Mouse (Mus musculus) hindbrain, embryonic 15.5 days (tissue): ENCODE measurements at regions not wholly inside any gene's neighbourhood (a gene's known extent, or its start where the extent isn't known, plus 50 kb on each side); places are given as distances from the start of the nearest gene placed in this dataset.

Experiments
- ATAC-seq: fragments of 200-750 bp; cut with Nextera tagmentation; 2 replicates; pipeline ENCODE4 v1.8.0; 2017; ENCODE audit warnings: low read depth, moderate number of reproducible peaks, moderate TSS enrichment; ENCODE audit not compliant: low FRiP score
- H3K27ac ChIP-seq: fragments of 300-500 bp; sonication (generic); replicated peaks from 2 replicates; pipeline ENCODE4 v1.5.1; 2015; ENCODE audit warnings: mild to moderate bottlenecking, inconsistent platforms
- H3K27me3 ChIP-seq: fragments of 300-500 bp; sonication (generic); 2 replicates; pipeline ENCODE4 v1.6.1; 2015; ENCODE audit warnings: control low read depth, inconsistent platforms
- H3K36me3 ChIP-seq: fragments of 300-500 bp; sonication (generic); 2 replicates; pipeline ENCODE4 v1.6.1; 2015; ENCODE audit warnings: control low read depth, inconsistent platforms
- H3K4me1 ChIP-seq: fragments of 300-500 bp; sonication (generic); replicated peaks from 2 replicates; pipeline ENCODE4 v1.6.1; 2015; ENCODE audit warnings: control low read depth, inconsistent platforms
- H3K4me2 ChIP-seq: fragments of 300-500 bp; sonication (generic); 2 replicates; pipeline ENCODE4 v1.6.1; 2015; ENCODE audit warnings: moderate library complexity, mild to moderate bottlenecking, inconsistent platforms
- H3K4me3 ChIP-seq: fragments of 300-500 bp; sonication (generic); 2 replicates; pipeline ENCODE4 v1.5.1; 2015; ENCODE audit warnings: mild to moderate bottlenecking, inconsistent platforms
- H3K9ac ChIP-seq: fragments of 300-500 bp; sonication (generic); 2 replicates; pipeline ENCODE4 v1.6.1; 2015; ENCODE audit warnings: inconsistent platforms
- H3K9me3 ChIP-seq: fragments of 300-500 bp; sonication (generic); 2 replicates; pipeline ENCODE4 v1.6.1; 2016; ENCODE audit warnings: control low read depth, inconsistent platforms
- WGBS: fragments of 180-500 bp; shearing (Covaris S2); methylation state at CpG from one replicate; pipeline ENCODE4 v1.1.7; 2015; 5-methylcytosine and 5-hydroxymethylcytosine counted together

DNA sequence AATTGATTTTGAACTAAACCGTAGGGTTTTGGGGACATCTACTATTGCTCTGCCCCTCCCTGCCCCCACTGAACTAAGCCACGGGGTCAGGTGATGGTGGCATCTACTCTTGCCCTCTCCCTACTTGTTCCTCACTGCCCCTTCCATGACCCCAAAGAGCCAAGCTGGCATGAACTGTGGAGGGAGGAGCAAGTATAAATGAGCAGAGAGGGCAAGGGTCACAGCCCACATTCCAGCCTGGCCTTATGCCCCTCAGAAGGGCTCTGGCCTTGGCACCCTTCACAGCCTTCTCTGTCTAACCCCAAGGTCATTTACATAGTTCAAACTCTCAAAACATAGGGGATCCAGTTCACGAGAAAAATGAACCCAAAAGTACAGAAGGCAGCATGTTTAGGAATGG is 61.3 kb upstream of the Cldn5 start:
- Histone ChIP-seq H3K4me2 (no peak overlapping the region), H3K4me3 (no peak overlapping the region), H3K4me1 (no peaks in the 10 kb centered on the region), H3K9ac (no peak overlapping the region), H3K36me3 (no peaks in the 10 kb centered on the region), H3K27me3 (no peaks in the 10 kb centered on the region), H3K27ac (no peak overlapping the region), H3K9me3 (no peaks in the 10 kb centered on the region)
- 72% methylated on average over 3 of the region's 3 CpGs for WGBS
- ATAC-seq = no peak

DNA sequence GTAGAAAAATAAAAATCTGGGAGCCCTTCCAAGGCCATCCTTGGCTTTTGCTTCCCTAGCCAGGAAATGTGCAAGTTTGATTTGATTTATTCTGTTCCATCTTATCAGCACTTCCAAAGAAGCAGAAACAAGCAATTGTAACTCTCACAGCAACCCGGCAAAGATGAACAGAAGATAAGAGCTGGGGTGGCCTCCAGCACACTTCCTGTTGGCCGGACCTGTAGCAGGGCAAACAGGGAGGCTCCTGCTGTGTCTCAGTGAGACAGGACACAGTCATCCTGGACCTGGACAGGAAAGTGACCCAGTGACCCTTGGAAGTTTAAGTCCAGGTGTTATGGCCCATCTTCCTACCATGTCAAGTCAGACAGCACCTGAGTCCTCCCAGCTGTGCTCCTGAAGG is 58.6 kb upstream of the Cldn5 start:
- Histone ChIP-seq H3K36me3 (no peaks in the 10 kb centered on the region), H3K4me2 (no peak overlapping the region), H3K27me3 (no peaks in the 10 kb centered on the region), H3K9me3 (no peaks in the 10 kb centered on the region), H3K4me1 (no peaks in the 10 kb centered on the region), H3K9ac (no peak overlapping the region), H3K4me3 (no peak overlapping the region), H3K27ac (no peak overlapping the region)
- ATAC-seq = no peak
- 73% methylated on average over 2 of the region's 2 CpGs for WGBS

DNA sequence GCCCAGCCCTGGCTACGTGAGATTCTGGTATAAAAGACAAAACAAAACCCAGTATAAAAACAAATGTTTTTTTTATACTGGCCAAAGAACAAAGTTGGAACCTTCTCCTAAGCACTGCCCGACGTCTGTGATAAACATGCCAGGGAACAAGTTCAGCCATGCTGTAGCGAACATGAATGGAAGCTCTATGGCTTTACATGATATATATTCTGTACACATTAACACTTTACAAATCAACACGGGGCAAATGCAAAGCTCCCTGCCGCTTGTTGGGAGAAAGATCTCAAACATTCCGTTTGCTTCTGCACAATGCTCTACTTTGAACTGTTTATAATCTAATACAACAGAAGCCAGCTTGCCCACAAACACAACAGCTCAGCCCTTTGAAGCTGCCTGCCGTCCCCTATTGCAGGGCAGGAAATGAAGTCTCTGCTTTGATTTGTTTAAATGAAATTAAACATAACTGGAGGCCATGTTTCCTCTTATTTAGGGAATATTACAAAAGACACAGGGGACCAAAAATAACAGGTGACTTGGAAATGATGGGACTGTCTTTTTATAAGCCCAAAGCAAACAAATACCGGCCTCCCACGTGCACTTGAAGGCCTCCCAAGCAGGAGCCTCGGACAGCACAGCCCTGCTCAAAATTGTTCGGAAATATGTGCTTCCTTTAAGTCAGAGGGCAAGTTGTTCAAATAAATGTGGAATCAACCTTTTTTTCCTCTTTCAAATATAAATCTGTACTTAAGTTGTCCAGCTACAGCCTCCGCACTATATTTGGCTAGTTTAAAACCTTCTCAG is 56.0 kb upstream of the Cldn5 start:
- no peak for ATAC-seq
- Histone ChIP-seq H3K4me2 (no peak overlapping the region), H3K4me3 (no peak overlapping the region), H3K27me3 (no peaks in the 10 kb centered on the region), H3K36me3 (no peaks in the 10 kb centered on the region), H3K27ac (peak overlapping the region; percentile 48; the same call in 1 of the 2 replicates), H3K9me3 (no peaks in the 10 kb centered on the region), H3K4me1 (no peaks in the 10 kb centered on the region), H3K9ac (no peak overlapping the region)
- WGBS = 61% methylated on average over 13 of the region's 13 CpGs

DNA sequence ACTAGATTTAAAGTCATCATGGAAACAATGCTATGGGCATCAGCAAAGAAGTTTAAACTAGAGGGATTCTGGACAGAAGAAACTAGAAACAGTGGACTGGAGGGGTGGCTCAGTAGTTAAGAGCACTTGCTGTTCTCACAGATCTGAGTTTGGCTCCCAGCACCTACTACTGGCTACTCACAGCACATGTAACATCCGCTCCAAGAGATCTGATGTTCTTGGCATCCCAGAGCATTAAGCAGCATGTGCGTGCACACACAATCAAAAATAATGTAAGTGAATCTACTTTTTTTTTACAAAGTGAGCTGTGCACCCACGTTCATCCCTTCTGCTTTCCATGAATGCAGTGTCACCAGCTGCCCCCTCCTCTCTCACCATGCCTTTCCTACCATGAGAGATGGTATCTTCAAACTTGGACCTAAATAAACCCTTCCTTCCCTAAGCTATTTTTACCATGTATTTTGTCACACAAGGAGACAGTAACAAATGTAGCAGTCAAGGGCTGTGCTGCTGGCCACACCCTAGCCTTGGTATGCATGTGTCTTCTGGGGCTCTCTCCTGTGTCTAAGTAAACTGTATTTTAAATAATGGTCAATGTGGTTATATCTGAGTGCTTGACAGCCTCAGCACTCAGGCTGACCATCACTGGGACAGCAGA is 53.3 kb upstream of the Cldn5 start:
- 93% methylated on average over 3 of the region's 3 CpGs for WGBS
- Histone ChIP-seq H3K27me3 (no peaks in the 10 kb centered on the region), H3K27ac (no peak overlapping the region), H3K4me3 (no peak overlapping the region), H3K9me3 (no peaks in the 10 kb centered on the region), H3K4me1 (no peaks in the 10 kb centered on the region), H3K36me3 (no peaks in the 10 kb centered on the region), H3K4me2 (no peak overlapping the region), H3K9ac (no peak overlapping the region)
- no peak for ATAC-seq

DNA sequence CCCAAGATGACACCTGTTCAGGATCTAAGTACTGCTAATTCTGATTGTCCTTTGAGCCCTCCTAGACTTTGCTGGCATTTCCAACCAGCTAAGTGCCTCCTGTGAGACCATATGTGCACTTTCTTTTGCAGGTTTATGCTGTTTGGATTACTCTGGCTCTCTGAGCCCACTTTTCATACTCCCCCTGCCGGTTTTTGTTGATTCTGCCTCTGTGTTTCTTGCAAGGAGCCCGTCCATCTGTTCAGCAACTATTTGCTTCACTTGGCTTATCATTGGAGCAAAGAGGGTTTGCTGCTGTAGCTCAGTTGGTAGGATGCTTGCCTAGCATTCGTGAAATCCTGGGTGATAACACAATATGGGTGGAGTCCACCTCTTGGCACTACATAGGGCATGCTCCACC is 52.8 kb upstream of the Cldn5 start:
- H3K4me1 ChIP-seq = no peaks in the 10 kb centered on the region
- no peak for ATAC-seq
- WGBS = 38% methylated on average over 3 of the region's 3 CpGs
- H3K27ac ChIP-seq = no peak overlapping the region
- H3K4me2 ChIP-seq = no peak overlapping the region
- H3K4me3 ChIP-seq = no peak overlapping the region
- no peaks in the 10 kb centered on the region for H3K9me3 ChIP-seq
- no peak overlapping the region for H3K9ac ChIP-seq
- no peaks in the 10 kb centered on the region for H3K27me3 ChIP-seq
- no peaks in the 10 kb centered on the region for H3K36me3 ChIP-seq

DNA sequence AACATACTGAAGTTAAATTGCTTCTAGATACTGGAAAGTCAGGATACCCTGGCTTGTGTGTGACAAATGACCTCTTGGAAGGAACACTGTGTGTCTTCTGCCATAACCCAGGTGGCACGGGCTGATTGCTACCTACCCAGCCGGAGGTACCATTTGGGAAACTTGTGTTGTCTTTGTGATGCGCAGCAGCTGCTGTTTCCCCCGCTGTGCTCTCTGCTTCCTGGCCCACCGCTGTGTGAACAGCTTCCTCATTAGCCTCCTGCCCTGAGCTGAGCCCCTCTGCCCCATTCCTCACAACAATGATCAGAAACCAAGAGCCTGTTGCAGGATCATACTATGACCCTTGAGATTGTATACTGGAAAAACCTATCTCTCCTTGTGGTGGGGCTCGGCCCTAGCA is 51.9 kb upstream of the Cldn5 start:
- Histone ChIP-seq H3K9ac (no peak overlapping the region), H3K27me3 (no peaks in the 10 kb centered on the region), H3K4me1 (no peaks in the 10 kb centered on the region), H3K4me3 (no peak overlapping the region), H3K36me3 (no peaks in the 10 kb centered on the region), H3K9me3 (no peaks in the 10 kb centered on the region), H3K27ac (no peak overlapping the region), H3K4me2 (no peak overlapping the region)
- no peak for ATAC-seq
- WGBS = 23% methylated on average over 6 of the region's 6 CpGs
